Mouse (Mus musculus) bone marrow, adult 2 months (tissue): ENCODE results near the gene 4930522H14Rik. TPM values are rescaled to one million over a fixed set of nuclear protein-coding genes. Genes with fewer than 3 reads are reported as not detected.
A peak's percentile ranks its signal among the peaks of the same experiment; 100 is the strongest.

Source experiments
- H3K27ac ChIP-seq: fragments of 200-500 bp; 2 replicates; pipeline ENCODE4 v1.5.1; 2012; ENCODE audit warnings: low read depth, mild to moderate bottlenecking, control low read depth, inconsistent platforms, low read length; ENCODE audit not compliant: control insufficient read depth, poor library complexity, insufficient read depth
- H3K4me1 ChIP-seq: fragments of 200-500 bp; 2 replicates; pipeline ENCODE4 v1.6.1; 2011; ENCODE audit warnings: low read length; ENCODE audit not compliant: control insufficient read depth, insufficient read depth
- H3K4me3 ChIP-seq: fragments of 200-500 bp; replicated peaks from 2 replicates; pipeline ENCODE3; 2011; ENCODE audit warnings: mild to moderate bottlenecking, low read depth, low read length, control low read depth; ENCODE audit not compliant: control insufficient read depth
- CTCF ChIP-seq: fragments of 200-500 bp; IDR thresholded peaks from 2 replicates; pipeline ENCODE4 v1.5.1; 2011; ENCODE audit warnings: low read length, control low read depth; ENCODE audit not compliant: control insufficient read depth, insufficient read depth
- POLR2A ChIP-seq: fragments of 200-500 bp; IDR thresholded peaks from 2 replicates; pipeline ENCODE4 v1.6.1; 2011; ENCODE audit warnings: low read depth, mild to moderate bottlenecking, control low read depth, low read length, borderline replicate concordance; ENCODE audit not compliant: control insufficient read depth
- WGBS: fragments of 180-500 bp; shearing (Covaris S2); methylation state at CpG from one replicate; pipeline ENCODE4 v1.1.7; 2018; 5-methylcytosine and 5-hydroxymethylcytosine counted together
- polyA plus RNA-seq: library from polyadenylated mRNA; stranded (reverse); fragments of >200 nt; gene quantifications from 2 replicates; pipeline ENCODE4 v1.2.4, GENCODE M21; 2011; ENCODE audit warnings: low replicate concordance; ENCODE audit not compliant: missing spikeins, insufficient read depth, insufficient read length

The 4930522H14Rik gene
- not detected in 2 replicates for polyA plus RNA-seq

DNA sequence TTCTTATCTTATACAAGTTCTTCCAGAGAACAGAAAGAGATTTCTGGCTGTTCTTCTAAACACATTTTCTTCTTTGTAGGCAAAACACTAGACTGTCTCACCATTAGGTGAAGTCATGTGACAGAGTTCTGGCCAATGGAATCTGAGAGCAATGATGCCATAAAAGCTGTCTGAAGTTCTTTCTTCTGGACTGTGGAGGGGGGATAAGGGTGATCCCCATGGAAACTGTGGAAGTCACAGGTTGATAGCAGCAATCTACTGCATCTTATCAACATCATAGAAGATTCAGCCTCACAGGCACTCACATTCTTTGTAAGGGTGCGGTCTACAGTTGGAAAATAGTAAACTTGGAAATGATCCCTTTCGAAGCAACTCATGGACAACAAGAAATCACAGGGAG lies at the start of gene 4930522H14Rik:
Gene 4930522H14Rik (minus strand): TSS at position 187 of the 400 bp plus-strand sequence.
- Histone ChIP-seq H3K27ac (no peak within 1 kb of the TSS), H3K4me3 (no peak within 1 kb of the TSS), H3K4me1 (no peaks in the 10 kb centered on the region)
- 89% methylated on average over 2 of the region's 2 CpGs for WGBS
- TF ChIP-seq CTCF (no peak), POLR2A (no peak)

DNA sequence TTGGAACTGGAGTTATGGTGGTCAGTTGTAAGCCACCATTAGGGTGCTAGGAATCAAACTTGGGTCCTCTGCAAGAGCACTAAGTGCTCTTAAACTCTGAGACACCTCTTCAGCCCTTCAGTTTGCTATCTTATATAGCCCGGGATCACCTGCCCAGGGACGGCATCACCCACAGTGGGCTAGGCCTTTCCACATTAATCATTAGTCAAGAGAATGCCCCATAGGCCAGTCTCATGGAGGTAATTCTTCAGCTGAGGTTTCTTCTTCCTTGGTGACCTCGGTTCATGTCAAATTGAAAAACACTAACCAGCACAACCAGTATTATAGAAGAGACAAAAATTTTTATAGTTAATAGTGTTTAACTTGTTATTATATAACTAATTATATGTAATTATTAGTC lies 47.3 kb upstream of the 4930522H14Rik start:
- no peak for TF ChIP-seq POLR2A
- TF ChIP-seq CTCF: no peak
- WGBS: 82% methylated on average over 3 of the region's 3 CpGs

DNA sequence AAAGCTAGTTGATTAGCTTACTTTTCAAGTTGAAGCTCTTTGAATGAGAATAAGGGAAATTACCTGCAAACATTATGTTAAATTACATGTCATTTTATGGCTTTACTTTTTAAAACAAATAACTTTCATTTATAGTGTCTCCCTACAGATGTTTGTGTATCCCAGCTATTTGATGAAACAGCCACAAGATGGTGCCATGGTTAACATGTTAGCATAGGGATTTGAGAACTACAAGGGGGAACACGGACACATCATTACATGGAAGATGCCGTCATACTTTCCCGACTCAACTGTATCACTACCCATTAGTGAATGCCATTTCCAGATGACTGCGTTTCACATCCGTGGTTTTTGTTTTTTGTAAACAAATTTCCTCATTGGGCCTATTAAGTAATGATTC lies 45.8 kb upstream of the 4930522H14Rik start:
- Histone ChIP-seq H3K4me1 (no peaks in the 10 kb centered on the region; the same call in 1 of the 2 replicates), H3K4me3 (no peak overlapping the region), H3K27ac (no peak overlapping the region)
- TF ChIP-seq CTCF (0 out of 2 replicates have a peak, but pooled peaks have one; percentile 15), POLR2A (no peak)
- WGBS: 55% methylated on average over 5 of the region's 5 CpGs

More for the DNA sequence above, 47.3 kb upstream of the 4930522H14Rik start:
- Histone ChIP-seq H3K4me1 (no peaks in the 10 kb centered on the region; the same call in 1 of the 2 replicates), H3K4me3 (no peak overlapping the region), H3K27ac (no peak overlapping the region)

DNA sequence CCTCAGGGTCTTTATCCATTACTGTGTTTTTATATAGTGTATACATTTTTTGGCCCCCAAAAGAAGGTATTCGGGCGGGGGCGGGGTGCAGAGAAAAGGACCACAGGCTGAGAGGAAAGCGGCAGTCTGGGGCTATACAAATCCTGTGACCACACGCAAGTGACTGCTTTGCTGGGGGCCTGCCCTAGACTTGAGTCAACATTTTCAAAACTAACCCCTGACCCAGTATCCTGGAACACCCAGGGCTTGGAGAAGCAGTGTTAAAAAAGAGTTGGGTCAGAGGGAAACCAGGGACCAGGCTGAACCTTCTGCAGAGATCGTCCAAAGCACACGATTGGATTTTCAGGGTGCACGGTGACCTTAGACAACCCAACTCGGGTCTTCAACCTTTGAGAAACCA lies 43.7 kb upstream of the 4930522H14Rik start:
- Histone ChIP-seq H3K27ac (no peak overlapping the region), H3K4me1 (no peaks in the 10 kb centered on the region), H3K4me3 (no peak overlapping the region)
- WGBS: 80% methylated on average over 9 of the region's 9 CpGs
- TF ChIP-seq POLR2A (no peak), CTCF (no peak)

DNA sequence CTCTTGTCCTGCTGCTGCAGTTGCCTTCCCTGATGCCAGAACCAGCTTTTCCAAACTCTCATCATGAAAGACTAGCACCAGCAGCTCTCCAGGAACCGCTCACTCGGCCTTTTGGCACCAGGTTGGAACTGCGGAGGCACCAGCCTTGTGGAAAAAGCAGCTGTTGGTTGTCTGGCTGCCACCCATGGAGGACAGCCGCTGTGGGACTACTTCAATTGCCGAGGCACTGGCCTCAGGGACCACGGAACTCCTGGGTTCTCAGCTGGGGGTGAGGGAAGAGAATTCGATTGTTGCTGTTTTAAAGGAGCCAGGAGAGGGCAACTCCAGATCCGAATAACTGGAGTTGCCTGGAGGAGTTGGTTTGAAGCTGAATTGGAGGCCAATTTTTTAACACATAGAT lies 43.2 kb upstream of the 4930522H14Rik start:
- TF ChIP-seq CTCF: no peak
- no peak for TF ChIP-seq POLR2A
- H3K4me3 ChIP-seq: no peak overlapping the region
- WGBS: 49% methylated on average over 8 of the region's 8 CpGs
- no peaks in the 10 kb centered on the region for H3K4me1 ChIP-seq
- H3K27ac ChIP-seq: no peak overlapping the region

DNA sequence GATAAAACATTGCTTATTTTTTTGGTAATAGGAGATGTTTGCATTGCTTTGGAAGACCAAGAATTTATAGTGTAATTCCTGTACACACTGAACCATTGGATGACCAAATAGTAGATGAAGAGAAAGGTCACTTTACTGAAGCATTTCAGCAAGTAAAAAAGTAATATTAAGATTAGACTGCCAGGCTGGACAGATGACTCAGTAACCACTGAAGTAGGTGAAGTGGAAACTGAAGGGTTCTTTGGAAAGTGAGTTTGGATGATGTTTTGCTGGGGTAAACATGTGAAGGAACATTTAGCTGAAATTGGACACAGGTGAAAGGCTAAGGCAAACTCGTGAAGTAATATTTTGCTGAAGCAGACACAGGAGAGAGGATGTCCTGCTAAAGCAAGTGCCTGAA lies 41.5 kb upstream of the 4930522H14Rik start:
- Histone ChIP-seq H3K27ac (no peak overlapping the region), H3K4me3 (no peak overlapping the region), H3K4me1 (no peaks in the 10 kb centered on the region)
- WGBS: 73% methylated on average over 1 of the region's 1 CpGs
- TF ChIP-seq CTCF: no peak

DNA sequence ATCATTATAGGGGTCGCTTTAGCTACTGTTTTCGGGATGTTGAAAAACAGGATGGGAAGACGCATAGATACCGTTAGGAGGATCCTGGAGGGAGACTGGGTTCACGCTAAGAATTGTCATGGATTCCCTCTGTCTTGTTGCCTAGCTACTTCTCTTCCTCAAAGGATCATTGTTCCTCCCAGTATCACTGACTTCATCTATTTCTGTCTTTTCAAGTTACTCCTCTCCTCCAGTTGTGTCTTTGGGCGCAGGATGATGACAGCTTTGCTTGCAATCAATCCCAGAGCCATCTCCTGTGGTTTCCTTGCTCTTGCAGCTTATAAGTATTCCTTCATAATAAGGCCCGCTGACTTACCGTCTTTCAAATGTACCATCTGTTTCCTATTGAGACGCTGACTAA lies 38.3 kb upstream of the 4930522H14Rik start:
- no peaks in the 10 kb centered on the region; the same call in 1 of the 2 replicates for H3K4me1 ChIP-seq
- H3K4me3 ChIP-seq: no peak overlapping the region
- no peak for TF ChIP-seq POLR2A
- TF ChIP-seq CTCF: no peak
- no peak overlapping the region for H3K27ac ChIP-seq
- 86% methylated on average over 9 of the region's 9 CpGs for WGBS

DNA sequence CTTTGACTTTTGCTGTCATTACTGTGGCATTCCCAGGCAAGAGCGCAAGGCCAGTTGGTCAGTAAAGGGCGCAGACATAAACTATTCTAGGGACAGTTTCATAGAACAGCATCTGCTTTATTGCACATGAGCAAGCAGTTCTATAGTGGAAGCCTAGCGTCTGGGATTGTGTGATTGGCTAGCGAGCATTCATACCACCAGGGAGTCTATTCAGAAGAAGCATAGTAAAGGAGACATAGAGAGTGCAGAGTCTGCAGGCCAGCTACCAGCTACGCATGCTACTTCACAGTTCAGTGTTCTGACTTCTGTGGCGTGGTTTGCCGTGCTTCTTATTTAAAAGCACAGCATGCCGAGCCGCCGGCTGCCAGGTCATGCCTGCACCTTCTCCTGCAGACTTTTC lies 37.9 kb upstream of the 4930522H14Rik start:
- TF ChIP-seq POLR2A: no peak
- TF ChIP-seq CTCF: no peak

DNA sequence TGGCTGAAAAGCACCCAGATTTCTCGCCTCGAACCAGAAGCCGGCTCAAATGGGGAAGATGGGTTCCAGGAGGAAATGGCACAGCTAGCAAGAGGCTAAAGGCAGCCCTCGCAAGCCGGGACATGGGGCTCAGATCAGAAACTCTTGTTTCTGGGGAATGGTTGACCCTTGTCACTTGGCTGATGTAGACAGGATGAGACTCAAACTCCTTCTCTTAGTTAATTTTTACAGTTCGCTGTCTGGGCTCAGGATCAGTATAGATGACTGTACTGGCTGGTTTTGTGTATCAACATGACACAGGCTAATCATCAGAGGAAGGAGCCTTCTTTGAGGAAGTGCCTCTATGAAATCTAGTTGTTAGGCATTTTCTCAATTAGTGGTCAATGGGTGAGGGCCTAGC lies 33.6 kb upstream of the 4930522H14Rik start:
- WGBS: 72% methylated on average over 6 of the region's 6 CpGs
- Histone ChIP-seq H3K4me3 (no peak overlapping the region), H3K4me1 (no peaks in the 10 kb centered on the region; the same call in 1 of the 2 replicates), H3K27ac (no peak overlapping the region)
- TF ChIP-seq POLR2A (no peak), CTCF (no peak)

More for the DNA sequence above, 37.9 kb upstream of the 4930522H14Rik start:
- Histone ChIP-seq H3K4me3 (no peak overlapping the region), H3K4me1 (no peaks in the 10 kb centered on the region; the same call in 1 of the 2 replicates), H3K27ac (no peak overlapping the region)
- 85% methylated on average over 10 of the region's 10 CpGs for WGBS
